Mouse (Mus musculus) liver, embryonic 16.5 days (tissue): ENCODE measurements around the gene Fbxl18. TPM values are rescaled to one million over a fixed set of nuclear protein-coding genes. Genes with fewer than 3 reads are reported as not detected.

Experiments used
- ATAC-seq: fragments of 200-750 bp; cut with Nextera tagmentation; 2 replicates; pipeline ENCODE4 v1.8.0; 2017; ENCODE audit warnings: low read depth, mild to moderate bottlenecking, moderate number of reproducible peaks, moderate library complexity
- H3K27ac ChIP-seq: fragments of 300-500 bp; sonication (generic); 2 replicates; pipeline ENCODE4 v1.5.1; 2014; ENCODE audit warnings: mild to moderate bottlenecking, low read length
- H3K27me3 ChIP-seq: fragments of 300-500 bp; sonication (generic); 2 replicates; pipeline ENCODE4 v1.6.1; 2014; ENCODE audit warnings: low read depth, low read length, mixed read lengths; ENCODE audit not compliant: control insufficient read depth, insufficient read depth
- H3K36me3 ChIP-seq: fragments of 300-500 bp; sonication (generic); 2 replicates; pipeline ENCODE4 v1.6.1; 2014; ENCODE audit warnings: mild to moderate bottlenecking; ENCODE audit not compliant: control insufficient read depth, insufficient read depth
- H3K4me1 ChIP-seq: fragments of 300-500 bp; sonication (generic); 2 replicates; pipeline ENCODE4 v1.6.1; 2014; ENCODE audit warnings: low read depth, low read length, mixed read lengths; ENCODE audit not compliant: control insufficient read depth
- H3K4me2 ChIP-seq: fragments of 300-500 bp; sonication (generic); 2 replicates; pipeline ENCODE4 v1.6.1; 2014; ENCODE audit warnings: low read depth, low read length, mixed read lengths
- H3K4me3 ChIP-seq: fragments of 300-500 bp; sonication (generic); 2 replicates; pipeline ENCODE4 v1.5.1; 2014; ENCODE audit warnings: low read depth, mild to moderate bottlenecking, low read length
- H3K9ac ChIP-seq: fragments of 300-500 bp; sonication (generic); 2 replicates; pipeline ENCODE4 v1.6.1; 2014; ENCODE audit warnings: low read depth, low read length
- H3K9me3 ChIP-seq: fragments of 300-500 bp; sonication (generic); replicated peaks from 2 replicates; pipeline ENCODE4 v1.6.1; 2016; ENCODE audit warnings: low read length; ENCODE audit not compliant: control insufficient read depth
- WGBS: fragments of 180-500 bp; shearing (Covaris S2); extraction: QIAGEN DNeasy Blood & Tissue Kit; methylation state at CpG from one replicate; pipeline ENCODE4 v1.1.7; 2014; ENCODE audit not compliant: insufficient replicate concordance; 5-methylcytosine and 5-hydroxymethylcytosine counted together
- polyA plus RNA-seq: library from polyadenylated mRNA; unstranded; fragments of >200 nt; fragmentation: Nextera tagmentation; extraction: Ambion mirVana; gene quantifications from 2 replicates; pipeline ENCODE4 v1.2.1, GENCODE M21; 2015

Gene Fbxl18
- polyA plus RNA-seq, 1 experiment from 2014 or later = 2.7 TPM

- ATAC-seq = no peak
- Histone ChIP-seq H3K4me3 (no peak overlapping the region), H3K36me3 (peaks cover 4% of the 10 kb centered on the region; the same call in 1 of the 2 replicates), H3K4me1 (peaks cover 6% of the 10 kb centered on the region), H3K9me3 (no peaks in the 10 kb centered on the region), H3K27ac (no peak overlapping the region), H3K27me3 (no peaks in the 10 kb centered on the region), H3K4me2 (no peak overlapping the region), H3K9ac (no peak overlapping the region)
- 29% methylated on average over 13 of the region's 13 CpGs for WGBS
Observed at GRCm38 (mm10) chr5:142880806-142881516, 14.3 kb downstream of the Fbxl18 start.

- H3K9ac ChIP-seq = no peak overlapping the region
- no peak overlapping the region for H3K4me2 ChIP-seq
- H3K4me1 ChIP-seq = peaks cover 6% of the 10 kb centered on the region
- ATAC-seq = no peak
- 61% methylated on average over 6 of the region's 6 CpGs for WGBS
- H3K4me3 ChIP-seq = no peak overlapping the region
- no peak overlapping the region for H3K27ac ChIP-seq
- no peaks in the 10 kb centered on the region for H3K9me3 ChIP-seq
- H3K36me3 ChIP-seq = 0 out of 2 replicates have a peak, but pooled peaks cover 4% of the 10 kb centered on the region
- no peaks in the 10 kb centered on the region for H3K27me3 ChIP-seq
Observed at GRCm38 (mm10) chr5:142880246-142880645, 15.0 kb downstream of the Fbxl18 start.

GRCm38 (mm10) chr5:142879318-142880175 lies 15.7 kb downstream of the Fbxl18 start:
- Histone ChIP-seq H3K27me3 (no peaks in the 10 kb centered on the region), H3K27ac (no peak overlapping the region), H3K4me3 (no peak overlapping the region), H3K36me3 (no peaks in the 10 kb centered on the region), H3K4me1 (peaks cover 6% of the 10 kb centered on the region), H3K9ac (no peak overlapping the region), H3K4me2 (no peak overlapping the region), H3K9me3 (no peaks in the 10 kb centered on the region)
- peak; percentile 80 for ATAC-seq
- WGBS = 39% methylated on average over 8 of the region's 8 CpGs

GRCm38 (mm10) chr5:142878570-142878969 lies 16.7 kb downstream of the Fbxl18 start:
- Histone ChIP-seq H3K4me2 (no peak overlapping the region), H3K36me3 (no peaks in the 10 kb centered on the region), H3K9ac (no peak overlapping the region), H3K4me3 (no peak overlapping the region), H3K27me3 (no peaks in the 10 kb centered on the region), H3K9me3 (no peaks in the 10 kb centered on the region), H3K4me1 (peaks cover 6% of the 10 kb centered on the region), H3K27ac (no peak overlapping the region)
- WGBS = 86% methylated on average over 15 of the region's 15 CpGs
- ATAC-seq = no peak

GRCm38 (mm10) chr5:142877337-142878280 lies 17.6 kb downstream of the Fbxl18 start:
- Histone ChIP-seq H3K4me2 (no peak overlapping the region), H3K9ac (no peak overlapping the region), H3K27ac (no peak overlapping the region), H3K4me3 (no peak overlapping the region), H3K9me3 (no peaks in the 10 kb centered on the region), H3K4me1 (peaks cover 6% of the 10 kb centered on the region), H3K27me3 (no peaks in the 10 kb centered on the region), H3K36me3 (no peaks in the 10 kb centered on the region)
- ATAC-seq = peak; percentile 33; the same call in 1 of the 2 replicates
- 26% methylated on average over 11 of the region's 11 CpGs for WGBS

GRCm38 (mm10) chr5:142876896-142877295 lies 18.3 kb downstream of the Fbxl18 start:
- H3K9me3 ChIP-seq = no peaks in the 10 kb centered on the region
- no peak overlapping the region for H3K4me2 ChIP-seq
- peaks cover 1% of the 10 kb centered on the region; the same call in 1 of the 2 replicates for H3K36me3 ChIP-seq
- ATAC-seq = no peak
- H3K27ac ChIP-seq = no peak overlapping the region
- no peak overlapping the region for H3K4me3 ChIP-seq
- H3K9ac ChIP-seq = no peak overlapping the region
- WGBS = 84% methylated on average over 5 of the region's 5 CpGs
- H3K4me1 ChIP-seq = peaks cover 6% of the 10 kb centered on the region
- no peaks in the 10 kb centered on the region for H3K27me3 ChIP-seq

- H3K4me3 ChIP-seq = no peak overlapping the region
- H3K27me3 ChIP-seq = no peaks in the 10 kb centered on the region
- no peaks in the 10 kb centered on the region for H3K9me3 ChIP-seq
- WGBS = 80% methylated on average over 10 of the region's 10 CpGs
- H3K27ac ChIP-seq = no peak overlapping the region
- H3K9ac ChIP-seq = no peak overlapping the region
- peaks cover 2% of the 10 kb centered on the region; the same call in 1 of the 2 replicates for H3K36me3 ChIP-seq
- H3K4me2 ChIP-seq = no peak overlapping the region
- no peak for ATAC-seq
- peaks cover 6% of the 10 kb centered on the region for H3K4me1 ChIP-seq
Observed at GRCm38 (mm10) chr5:142875513-142875905, 19.7 kb downstream of the Fbxl18 start.

GRCm38 (mm10) chr5:142874791-142875512 lies 20.3 kb downstream of the Fbxl18 start:
- WGBS = 85% methylated on average over 13 of the region's 13 CpGs
- Histone ChIP-seq H3K36me3 (peaks cover 2% of the 10 kb centered on the region; the same call in 1 of the 2 replicates), H3K9me3 (no peaks in the 10 kb centered on the region), H3K4me1 (peaks cover 6% of the 10 kb centered on the region), H3K9ac (no peak overlapping the region), H3K27ac (no peak overlapping the region), H3K27me3 (no peaks in the 10 kb centered on the region), H3K4me2 (no peak overlapping the region), H3K4me3 (no peak overlapping the region)
- no peak for ATAC-seq
